Mouse (Mus musculus) layer of hippocampus, adult 9-11 months (tissue): ENCODE measurements around the gene Ybey.

Experiments used
- DNase-seq: peaks from one replicate; pipeline ENCODE4 v3.0.0; 2022

Gene Ybey

DNA sequence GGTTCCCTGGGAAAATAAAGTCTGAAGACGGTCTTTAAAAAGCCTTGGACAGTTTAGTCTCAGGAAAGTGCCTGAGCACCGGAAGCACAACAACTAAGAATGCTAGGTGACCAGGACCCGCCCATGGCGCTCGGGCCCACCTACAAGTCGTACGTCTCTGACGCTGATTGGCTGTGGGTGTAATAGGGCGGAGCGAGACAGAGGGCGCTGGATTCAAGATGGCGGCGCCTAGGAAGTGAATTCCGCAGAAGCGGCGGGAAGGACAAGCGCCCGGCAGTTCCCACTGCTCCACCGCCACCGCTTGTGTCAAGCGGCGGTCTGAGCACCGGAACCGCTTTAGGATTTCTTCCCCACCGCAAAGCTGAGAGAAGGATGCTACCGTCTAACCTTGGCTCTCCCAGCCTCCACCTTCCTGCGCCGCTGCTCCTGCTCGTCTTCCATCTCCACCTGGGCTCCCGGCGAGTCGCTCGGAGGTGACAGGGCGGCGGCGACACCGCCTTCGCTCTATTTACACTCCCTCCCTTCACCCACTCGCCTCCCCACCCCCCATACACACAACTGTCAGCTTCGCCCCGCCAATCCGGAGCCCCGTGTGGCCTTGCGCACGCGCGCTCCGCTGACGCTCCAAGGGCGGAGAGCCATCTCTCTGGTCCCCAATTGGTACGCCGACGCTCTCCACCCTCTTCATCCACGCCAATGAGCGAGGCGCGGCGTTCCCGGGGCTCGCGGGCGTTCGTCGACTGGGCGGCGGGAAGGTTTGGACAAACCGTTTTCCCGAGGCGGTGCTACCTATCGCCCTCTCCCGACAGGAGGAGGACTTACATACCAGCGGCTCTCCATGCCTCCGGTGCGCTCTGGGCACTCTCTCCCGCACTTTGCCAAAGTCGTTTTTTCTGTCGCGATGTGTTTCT lies 26.5 kb downstream of the Ybey start, which contains the start of gene Pcnt:
Gene Pcnt (minus strand): TSS at position 609 of the 911 bp plus-strand sequence.
- peak; percentile 98 for DNase-seq

DNA sequence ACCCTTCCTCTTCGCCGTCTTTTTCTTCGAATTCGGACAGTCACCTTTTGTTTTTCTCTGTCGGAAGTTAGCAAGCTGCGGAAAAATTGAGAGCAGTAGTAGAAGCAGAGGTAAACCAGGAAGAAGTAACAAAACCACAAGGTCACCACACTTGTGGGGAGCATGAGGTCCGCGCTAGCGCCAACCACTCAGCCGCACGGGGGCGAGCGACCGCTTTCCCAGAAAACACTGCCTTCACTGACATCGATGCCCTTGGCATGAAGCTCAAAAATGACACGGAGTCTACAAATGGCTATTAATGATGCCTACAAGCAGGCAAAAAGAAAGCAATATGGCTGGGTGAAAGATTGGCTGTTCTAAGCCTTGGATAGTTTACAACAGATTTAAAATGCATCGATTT lies 28.6 kb downstream of the Ybey start, which contains the start of gene AC141477.1:
Gene AC141477.1 (minus strand): TSS at position 164 of the 400 bp plus-strand sequence.
- DNase-seq: no peak

DNA sequence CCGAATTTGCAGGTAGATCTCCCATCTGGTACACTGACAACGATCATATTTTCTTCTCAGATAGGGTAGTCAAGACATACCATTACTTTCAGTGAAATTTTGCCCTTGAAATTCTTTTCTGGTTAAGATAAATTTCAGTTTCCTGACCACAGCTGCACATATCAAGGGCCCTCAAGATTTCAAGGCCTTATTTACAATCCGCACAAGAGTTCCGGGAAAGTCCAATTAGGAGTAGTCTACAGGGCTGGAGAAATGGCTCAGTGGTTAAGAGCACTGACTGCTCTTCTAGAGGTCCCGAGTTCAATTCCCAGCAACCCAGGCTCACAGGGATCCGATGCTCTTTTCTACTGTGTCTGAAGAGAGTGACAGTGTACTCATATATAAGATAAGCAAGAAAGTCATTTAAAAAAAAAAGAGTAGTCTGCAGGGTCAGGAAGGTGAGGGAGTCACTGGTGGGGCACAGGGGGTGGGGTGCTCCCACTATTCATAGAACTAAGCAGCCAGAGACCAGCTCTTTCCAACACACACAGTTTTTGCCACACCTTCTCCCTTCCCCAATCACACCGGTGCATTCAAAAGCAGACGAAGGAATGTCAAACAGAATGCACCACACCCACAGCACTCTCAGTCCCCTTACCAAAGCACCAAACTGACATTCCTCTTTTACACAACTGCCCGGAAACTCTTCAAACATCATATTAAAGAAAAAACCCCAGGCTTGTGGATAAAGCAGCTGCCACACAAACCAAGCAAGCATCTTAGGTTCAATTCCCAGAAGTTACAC lies 29.6 kb downstream of the Ybey start:
- no peak for DNase-seq

DNA sequence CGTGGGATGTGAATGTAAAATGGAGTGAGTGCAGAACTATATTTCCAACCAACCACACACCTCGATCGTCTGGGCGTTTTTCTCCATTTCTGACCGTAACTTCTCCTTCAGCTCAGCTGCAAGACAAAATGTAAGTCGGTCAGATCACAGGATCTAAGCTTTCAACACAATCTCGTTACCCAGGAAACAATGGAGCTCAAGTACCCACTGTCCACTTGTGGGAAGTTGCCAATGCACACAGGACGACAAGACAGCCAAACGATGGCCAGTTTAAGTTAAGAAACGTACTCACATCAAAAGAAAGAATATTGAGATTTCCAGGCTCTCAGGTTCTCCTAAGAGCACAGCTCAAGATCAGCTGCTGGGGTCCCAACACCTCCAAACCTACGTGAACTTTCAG lies 35.0 kb downstream of the Ybey start:
- DNase-seq: no peak

DNA sequence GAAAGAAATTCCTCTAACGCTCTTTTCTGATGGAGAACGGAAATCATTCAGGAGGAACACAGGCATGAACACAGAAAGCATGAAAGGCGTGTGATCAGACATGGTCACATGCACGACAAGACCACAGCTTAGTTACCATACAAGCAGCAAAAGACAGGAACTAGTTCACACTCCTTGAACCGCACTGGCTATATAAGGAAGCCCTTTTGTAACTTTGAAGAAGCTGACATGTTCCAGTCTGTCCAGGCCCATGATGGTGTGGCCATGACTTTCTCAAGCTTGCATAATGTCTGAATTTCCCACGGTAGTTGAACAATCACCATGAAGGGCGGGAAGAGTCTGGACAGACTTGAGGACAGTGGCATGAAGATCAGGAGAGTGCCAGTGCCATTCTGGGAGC lies 43.2 kb downstream of the Ybey start:
- no peak for DNase-seq

DNA sequence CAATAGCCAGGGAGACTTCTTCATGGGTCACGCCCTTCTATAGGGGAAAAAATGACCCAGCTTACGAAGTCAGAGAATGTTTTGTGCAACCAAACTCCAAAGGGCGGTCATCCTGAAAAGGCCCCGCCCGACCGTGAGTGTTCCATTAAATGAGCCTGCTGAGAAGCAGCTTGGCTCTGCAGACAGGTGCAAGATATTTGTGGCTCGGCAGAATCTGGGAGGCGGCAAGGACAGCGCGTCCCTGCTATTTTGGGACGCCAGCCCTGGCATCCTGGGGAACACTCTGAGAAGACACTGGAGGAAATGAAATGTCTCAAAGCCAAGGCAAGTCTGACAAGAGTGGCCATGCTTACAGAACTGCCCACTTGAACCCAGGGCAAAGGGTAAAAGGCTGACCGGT lies 52.1 kb downstream of the Ybey start:
- peak; percentile 48 for DNase-seq
